Mouse (Mus musculus): ENCODE results near the gene Neurl3. TPM values are rescaled to one million over a fixed set of nuclear protein-coding genes. Genes with fewer than 3 reads are reported as not detected.

Neurl3 gene
- 166 TPM for polyA plus RNA-seq (2015; fragmentation: Illumina TruSeq; extraction: RNeasy Lipid Tissue Mini Kit (QIAGEN cat#74804); ENCODE audit: insufficient read depth, low replicate concordance)

DNA sequence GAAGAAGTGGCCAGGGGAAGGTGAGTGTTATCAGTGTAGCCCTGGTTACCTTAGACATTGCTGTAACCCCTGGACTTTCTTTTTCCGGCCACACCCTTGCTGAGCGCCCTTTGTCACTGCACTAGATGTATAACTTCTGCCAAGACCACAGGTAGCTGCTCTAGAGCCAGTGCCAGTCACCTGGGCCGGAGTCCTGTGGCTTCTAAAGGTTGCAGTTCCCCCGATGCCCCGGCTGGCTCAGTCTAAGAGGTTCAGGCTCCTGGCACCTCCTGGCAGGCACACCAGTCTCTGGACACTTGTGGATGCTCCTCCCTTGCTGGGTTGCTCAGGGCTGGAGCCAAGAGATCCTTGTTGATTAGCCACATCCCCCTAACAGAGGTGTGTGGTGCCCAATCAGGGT lies at the start of gene Neurl3:
Gene Neurl3, minus strand, starts transcription at position 225 of the 400 bp plus-strand sequence.

DNA sequence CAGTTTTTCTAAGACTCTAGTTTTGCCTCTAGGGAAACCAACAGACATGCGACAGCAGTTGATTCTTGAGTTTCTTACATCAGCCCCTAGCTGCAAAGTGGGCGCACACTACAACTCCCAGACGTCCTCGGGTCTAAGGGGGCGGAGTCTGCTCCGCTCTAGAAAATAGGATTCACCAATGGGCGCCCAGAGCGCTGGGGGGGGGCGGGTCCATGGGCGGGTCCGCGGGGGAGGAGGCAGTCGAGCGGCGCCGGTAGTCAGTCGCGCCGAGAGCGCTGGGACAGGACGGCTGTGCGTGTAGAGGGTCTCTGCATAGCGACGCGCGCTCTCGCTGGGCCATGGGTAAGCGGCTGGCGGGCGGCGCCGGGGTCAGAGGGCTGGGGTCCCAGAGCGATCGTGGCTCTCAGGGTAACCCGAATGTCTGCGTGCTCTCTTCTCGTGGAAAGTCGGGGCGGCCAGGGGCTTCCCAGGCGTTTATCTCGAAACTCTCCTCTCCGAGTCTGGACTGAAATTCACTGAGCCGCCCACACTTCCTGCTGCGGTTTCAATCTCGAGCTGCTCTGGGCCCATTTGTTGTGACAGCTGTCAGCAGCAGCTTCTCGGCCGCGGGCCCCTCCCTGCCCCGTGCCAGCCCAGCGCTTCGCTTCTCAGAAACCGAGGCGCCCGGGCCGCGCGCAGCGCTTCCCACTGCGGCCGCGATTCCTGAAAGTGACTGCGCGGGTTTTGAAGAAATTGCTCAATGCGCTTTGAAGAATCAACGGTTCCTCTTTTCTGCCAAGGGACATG lies 33.2 kb upstream of the Neurl3 start, which contains the start of gene Arid5a:
Gene Arid5a, plus strand, starts transcription at position 239 of the 786 bp plus-strand sequence.

DNA sequence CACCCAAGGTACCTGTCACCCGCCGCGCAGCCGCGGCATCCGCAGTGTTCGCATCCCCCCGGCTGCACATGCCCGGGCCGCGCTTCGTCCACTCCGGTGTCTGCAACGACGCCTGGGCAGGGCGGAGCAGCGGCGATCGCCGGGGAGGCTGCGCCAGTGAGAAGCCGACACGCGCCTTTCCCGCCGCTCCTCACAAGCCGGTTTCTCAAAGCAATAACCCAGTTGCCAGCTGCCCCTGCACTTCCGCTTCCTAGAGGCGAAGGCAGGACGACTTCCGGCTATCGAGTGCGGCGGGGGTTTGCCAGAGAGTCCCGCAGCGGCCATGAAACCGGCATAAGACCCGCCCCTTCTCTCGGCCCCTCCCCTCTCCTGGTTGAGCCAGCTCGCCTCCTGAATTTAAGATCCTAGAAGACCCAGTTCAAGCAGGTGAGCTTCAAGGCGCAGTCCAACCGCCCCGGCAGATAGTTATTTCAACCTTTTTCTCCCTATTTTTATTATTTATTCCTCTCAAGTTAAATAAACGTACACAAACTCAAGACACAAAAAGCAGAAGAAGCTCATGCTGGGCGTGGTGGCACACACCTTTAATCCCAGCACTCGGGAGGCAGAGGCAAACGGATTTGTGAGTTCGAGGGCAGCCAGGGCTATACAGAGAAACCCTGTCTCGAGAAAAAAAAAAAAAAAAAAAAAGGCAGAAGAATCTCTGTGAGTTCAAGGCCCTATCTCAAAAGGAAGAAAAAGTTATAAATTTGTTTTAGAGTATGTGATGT lies 30.2 kb downstream of the Neurl3 start, which contains the start of gene Uggt1:
Gene Uggt1, minus strand, starts transcription at position 663 of the 770 bp plus-strand sequence.

Other genes with a start within 250 kb of the Neurl3 start
- gene Hs6st1, start 206.3 kb downstream of the Neurl3 start, polyA plus RNA-seq (2015; fragmentation: Illumina TruSeq; extraction: RNeasy Lipid Tissue Mini Kit (QIAGEN cat#74804); ENCODE audit: insufficient read depth, low replicate concordance), result 38.8 TPM
- 62.9 TPM for gene Uggt1, start 30.0 kb downstream of the Neurl3 start, polyA plus RNA-seq (2015; fragmentation: Illumina TruSeq; extraction: RNeasy Lipid Tissue Mini Kit (QIAGEN cat#74804); ENCODE audit: insufficient read depth, low replicate concordance)
- gene Arid5a, start 33.1 kb upstream of the Neurl3 start, polyA plus RNA-seq (2015; fragmentation: Illumina TruSeq; extraction: RNeasy Lipid Tissue Mini Kit (QIAGEN cat#74804); ENCODE audit: insufficient read depth, low replicate concordance), result 18.2 TPM
- 39.1 TPM for gene Kansl3, start 94.5 kb upstream of the Neurl3 start, polyA plus RNA-seq (2015; fragmentation: Illumina TruSeq; extraction: RNeasy Lipid Tissue Mini Kit (QIAGEN cat#74804); ENCODE audit: insufficient read depth, low replicate concordance)
- not detected for gene Fer1l5, start 97.6 kb upstream of the Neurl3 start, polyA plus RNA-seq (2015; fragmentation: Illumina TruSeq; extraction: RNeasy Lipid Tissue Mini Kit (QIAGEN cat#74804); ENCODE audit: insufficient read depth, low replicate concordance)
- 30.2 TPM for gene Lman2l, start 170.6 kb upstream of the Neurl3 start, polyA plus RNA-seq (2015; fragmentation: Illumina TruSeq; extraction: RNeasy Lipid Tissue Mini Kit (QIAGEN cat#74804); ENCODE audit: insufficient read depth, low replicate concordance)
- 5.4 TPM for gene Cnnm4, start 196.9 kb upstream of the Neurl3 start, polyA plus RNA-seq (2015; fragmentation: Illumina TruSeq; extraction: RNeasy Lipid Tissue Mini Kit (QIAGEN cat#74804); ENCODE audit: insufficient read depth, low replicate concordance)
- 9.5 TPM for gene Cnnm3, start 237.2 kb upstream of the Neurl3 start, polyA plus RNA-seq (2015; fragmentation: Illumina TruSeq; extraction: RNeasy Lipid Tissue Mini Kit (QIAGEN cat#74804); ENCODE audit: insufficient read depth, low replicate concordance)

Data from spleen, adult 10 weeks (tissue).